Mouse (Mus musculus): Measurements from ENCODE around the gene Isg20.
A peak's percentile ranks its signal among the peaks of the same experiment; 100 is the strongest.

Gene Isg20

DNA sequence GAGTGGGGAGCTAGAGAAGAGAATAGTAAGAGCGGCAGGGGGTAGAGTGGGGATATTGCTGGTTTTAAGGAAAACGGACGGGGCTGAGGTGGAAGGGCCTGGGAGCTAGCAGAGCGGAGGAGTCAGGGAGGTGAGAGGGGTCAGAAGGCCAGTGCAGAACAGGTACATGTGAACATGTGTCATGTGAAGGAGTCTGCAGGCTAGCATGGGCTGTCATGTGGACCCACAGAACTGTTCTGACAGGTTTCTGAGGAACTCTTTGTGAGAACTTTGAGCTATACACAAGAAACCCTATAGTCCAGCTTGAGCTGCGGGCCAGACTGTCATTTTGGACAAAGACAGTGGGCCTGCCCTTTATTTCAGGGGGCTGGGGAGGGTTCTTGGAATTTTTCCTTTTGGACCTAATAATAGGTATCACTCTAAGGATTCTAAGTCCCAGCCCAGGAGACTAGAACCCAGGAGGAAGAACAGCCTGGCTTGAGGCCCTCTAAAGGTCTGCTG lies at the start of gene Isg20:
Isg20 (plus strand) TSS at position 451 of the 501 bp plus-strand sequence.
- DNase-seq (ENCODE audit: extremely low read depth, low read depth) = no peak

DNA sequence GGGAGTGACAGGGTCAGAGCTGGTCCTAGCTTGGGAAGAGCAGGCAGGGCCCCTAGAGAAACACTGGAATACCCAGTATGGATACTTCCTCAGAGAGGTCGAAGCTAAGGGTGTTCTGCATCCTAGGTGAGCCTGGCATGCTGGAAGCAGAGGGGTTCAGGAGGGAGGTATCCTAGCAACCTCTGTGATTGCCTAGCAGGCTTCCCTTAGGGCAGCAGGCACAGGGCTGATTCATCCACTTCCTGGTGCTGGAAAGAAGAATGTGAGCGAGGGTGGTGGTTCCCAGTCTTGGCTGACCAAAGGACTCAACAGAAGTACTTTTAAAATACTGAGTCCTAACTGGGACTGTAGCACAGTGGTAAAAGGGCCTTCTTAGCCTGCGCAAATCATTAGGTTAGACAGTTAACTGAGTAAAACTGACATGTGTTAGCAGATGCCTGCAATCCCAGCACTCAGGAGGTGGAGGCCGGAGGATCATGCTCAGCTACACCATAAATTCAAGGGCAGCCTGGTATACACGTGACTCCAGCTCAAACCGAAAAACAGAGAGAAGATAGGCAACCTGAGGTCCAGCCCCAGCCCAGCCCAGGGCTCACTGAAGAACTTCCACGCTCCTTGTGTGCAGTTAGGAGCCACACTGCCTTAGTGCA lies 49.3 kb upstream of the Isg20 start:
- DNase-seq (ENCODE audit: extremely low read depth, low read depth) = no peak

DNA sequence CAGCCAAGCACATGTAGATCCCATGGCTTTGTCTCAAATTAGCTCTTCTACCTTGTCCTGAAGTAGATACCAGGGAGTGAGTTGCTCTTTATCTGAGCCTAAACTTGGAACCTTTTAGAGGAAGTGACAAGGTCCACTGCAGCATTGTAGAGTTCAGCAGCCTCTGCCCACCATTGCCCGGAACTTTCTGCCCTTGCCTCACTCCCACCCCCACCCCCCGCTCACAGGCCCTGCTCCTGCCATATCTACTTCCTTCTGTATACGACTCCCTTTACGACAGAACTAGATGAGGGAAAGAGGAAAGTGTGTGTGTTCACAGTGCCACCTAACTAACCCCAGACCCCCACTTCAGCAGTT lies 48.8 kb upstream of the Isg20 start:
- no peak for DNase-seq (ENCODE audit: extremely low read depth, low read depth)

DNA sequence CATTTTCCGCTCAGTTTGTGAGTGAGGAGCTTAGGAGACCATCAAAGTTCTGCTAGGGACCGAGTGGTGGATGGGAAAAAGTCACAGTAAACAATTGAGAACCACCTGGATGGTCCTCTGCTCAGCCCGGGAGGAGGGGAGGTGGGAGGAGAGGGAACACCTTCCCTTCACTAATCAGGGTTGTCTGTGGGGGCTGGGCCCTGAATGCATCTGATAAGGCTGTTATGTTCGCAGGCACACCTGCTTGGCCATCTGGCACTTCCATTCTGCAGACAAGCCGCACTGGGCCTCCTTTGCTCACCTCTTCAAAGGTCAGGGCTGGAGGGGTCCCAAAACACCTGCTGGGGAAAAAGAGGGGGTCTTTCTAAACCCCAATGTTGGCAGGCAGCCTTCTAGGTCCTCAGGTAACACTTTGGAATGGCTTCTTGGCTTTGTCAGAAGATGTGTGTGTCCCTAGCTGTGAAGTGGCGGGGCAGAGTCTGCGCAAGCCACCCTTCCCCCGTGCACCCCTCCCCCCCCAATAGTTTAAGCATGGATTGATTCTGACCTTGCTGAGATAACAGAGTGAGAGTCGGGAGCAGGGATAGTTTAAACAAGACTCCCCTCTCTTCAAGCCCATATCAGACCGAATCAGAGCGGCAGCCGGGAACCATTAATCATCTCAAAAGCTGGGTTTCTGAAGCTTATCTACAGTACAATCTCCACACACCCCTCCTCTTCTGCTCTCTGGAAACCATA lies 47.8 kb upstream of the Isg20 start:
- DNase-seq (ENCODE audit: extremely low read depth, low read depth) = no peak

DNA sequence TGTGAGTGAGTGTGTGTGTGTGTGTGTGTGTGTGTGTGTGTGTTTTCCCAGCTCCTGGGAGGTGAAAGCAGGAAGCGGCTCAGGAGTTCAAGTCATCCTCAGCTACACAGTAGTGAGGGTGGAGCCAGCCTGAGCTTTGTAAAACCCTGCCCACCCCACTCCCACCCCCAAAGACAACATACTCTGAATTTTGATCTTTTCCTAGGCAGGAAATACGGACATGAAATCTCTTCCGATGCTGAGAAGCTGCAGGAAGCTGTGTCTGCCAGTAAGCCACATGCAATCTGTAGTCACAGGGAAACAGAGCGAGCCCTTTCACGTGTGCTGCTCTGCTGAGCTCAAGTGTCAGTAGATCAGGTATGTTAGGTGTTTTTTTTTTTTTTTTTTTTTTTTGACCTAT lies 44.5 kb upstream of the Isg20 start:
- DNase-seq (ENCODE audit: extremely low read depth, low read depth) = no peak

DNA sequence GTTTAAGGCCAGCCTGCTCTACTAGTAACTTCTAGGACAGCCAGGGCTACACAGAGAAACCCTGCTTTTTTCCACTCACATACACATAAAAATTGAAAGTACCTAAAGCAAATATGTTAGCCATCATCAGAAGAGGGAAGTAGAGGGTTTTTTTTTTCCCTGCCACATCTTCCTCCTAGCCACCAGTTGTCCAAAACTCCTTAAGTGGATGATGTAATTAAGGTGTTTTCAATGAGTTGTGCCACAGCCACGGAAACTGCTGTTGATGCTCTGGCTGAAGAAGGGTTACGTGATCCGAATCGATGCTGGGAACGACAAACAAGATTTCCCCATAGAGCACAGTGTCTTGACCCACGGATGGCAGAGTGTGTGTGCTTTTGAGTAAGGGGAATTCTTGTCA lies 40.9 kb upstream of the Isg20 start:
- DNase-seq (ENCODE audit: extremely low read depth, low read depth) = no peak

DNA sequence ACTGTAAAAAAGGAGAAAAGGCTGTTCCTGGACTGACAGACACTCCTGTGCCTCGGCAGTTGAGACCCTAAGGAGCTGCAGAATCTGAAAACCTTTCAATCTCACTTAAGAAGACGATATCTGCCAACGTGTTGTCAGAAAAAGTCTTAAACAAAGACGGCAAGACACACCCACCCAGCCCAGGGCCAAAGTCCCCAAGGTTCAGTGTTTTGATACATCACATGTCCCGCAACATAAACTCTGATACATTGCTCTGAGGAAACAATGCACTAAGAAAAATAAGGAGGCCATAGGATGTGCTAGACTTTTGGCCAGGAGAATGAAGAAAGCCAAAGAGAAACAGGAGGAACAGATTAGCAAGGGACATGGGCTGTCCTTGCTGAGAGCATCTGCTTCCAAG lies 40.4 kb upstream of the Isg20 start:
- no peak for DNase-seq (ENCODE audit: extremely low read depth, low read depth)

DNA sequence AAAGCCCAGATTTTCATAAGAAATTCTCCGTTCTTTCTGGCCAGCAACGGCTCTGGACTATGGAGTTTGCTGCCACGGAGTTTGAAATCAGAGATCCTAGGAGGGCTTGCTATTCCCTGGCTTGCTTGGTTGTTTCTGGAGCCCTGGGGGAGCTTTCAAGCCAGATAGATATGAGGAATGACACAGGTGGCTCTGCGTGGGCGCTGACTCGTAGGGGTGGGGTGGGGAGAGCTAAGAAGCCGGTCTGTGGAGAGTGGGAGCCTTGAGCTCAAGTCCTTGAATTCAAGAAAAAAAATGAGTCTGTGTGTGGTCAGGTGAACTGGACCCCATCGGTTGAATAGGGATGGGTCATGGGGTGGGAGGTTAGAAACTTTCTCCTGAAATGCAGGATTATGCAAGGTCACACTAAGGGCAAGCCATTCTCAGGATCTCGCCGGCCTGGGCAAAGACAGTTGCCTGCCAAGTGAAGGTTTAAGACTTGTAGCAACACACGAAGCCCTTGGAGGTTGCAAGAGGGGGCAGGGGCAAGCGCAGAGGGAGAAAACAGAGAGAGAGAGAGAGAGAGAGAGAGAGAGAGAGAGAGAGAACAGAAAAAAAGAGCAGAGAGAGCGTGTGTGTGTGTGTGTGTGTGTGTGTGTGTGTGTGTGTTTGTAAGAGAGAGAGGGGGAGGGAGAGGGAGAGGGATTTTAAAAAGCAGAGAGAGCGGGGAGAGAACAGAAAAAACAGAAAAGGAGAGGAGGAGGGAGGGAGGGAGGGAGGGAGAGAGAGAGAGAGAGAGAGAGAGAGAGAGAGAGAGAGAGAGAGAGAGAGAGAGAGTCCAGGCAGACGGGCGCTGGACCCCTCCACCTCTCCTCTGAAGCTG lies 31.4 kb upstream of the Isg20 start:
- no peak for DNase-seq (ENCODE audit: extremely low read depth, low read depth)

DNA sequence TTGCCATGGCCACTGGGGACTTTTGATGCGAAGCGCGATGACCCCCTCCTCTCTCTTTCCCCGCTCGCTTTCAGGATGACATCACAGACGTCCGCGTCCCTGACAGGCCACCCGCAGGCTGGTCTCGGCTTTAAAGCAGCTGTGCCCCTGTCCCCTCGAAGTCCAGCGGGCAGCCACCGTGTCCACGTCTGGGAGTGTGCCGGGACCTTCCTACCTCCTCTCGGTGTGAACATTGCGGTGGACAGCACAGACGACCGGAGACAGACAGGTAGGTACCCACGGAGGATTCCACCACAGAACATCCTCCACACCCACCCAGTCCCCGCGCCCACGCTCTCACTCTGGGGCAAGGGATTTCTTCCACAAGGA lies 30.8 kb upstream of the Isg20 start:
- no peak for DNase-seq (ENCODE audit: extremely low read depth, low read depth)

DNA sequence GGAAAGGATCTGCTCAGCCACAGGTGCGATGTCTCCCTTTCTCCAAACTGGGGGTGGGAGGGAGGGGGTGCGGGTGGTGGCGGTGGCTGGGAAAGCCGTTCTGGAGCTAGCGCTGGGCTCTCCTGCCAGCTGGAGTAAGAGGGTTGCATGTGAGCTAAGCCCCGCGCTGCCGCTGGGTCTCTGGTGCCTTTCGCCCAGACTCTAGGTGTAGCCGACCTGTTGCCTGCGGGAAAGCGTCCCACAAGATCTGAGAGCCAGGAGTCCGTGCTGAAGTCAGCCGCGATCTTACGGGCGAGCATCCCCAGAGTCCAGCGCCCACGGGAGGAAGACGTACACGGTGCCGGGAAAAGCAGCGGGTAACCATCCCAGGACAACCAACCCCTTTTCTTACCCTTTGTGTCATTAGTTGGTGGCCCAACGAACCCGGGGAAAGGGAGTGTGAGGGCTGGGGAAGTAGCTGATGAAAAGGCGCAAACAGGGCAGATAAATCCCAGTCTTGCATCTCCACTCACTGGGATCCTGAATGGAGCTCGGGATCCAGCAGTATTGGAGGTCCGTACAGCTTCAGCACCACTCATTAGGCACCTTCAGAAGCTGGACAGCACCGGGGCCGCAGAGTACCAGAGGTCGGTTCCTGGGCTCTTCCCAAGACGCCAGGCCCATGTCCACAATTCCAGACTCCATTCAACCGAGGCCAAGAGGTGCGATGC lies 30.1 kb upstream of the Isg20 start:
- no peak for DNase-seq (ENCODE audit: extremely low read depth, low read depth)

DNA sequence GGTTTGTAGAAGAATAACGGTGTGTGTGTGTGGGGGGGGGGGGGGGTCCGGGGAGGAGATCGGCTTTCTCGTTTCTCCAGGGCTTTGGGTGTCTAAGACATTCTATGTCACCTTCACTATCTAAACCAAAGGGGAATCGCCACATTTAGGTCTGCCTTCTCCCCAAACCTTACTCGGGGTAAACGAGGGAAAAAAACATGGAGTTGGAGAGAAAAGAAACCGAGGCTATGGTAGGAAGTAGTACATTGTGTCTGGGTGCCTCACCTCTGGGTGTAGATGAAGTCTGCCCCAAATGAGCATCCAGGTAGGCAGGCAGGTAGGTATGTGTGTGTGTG lies 29.5 kb upstream of the Isg20 start:
- no peak for DNase-seq (ENCODE audit: extremely low read depth, low read depth)

DNA sequence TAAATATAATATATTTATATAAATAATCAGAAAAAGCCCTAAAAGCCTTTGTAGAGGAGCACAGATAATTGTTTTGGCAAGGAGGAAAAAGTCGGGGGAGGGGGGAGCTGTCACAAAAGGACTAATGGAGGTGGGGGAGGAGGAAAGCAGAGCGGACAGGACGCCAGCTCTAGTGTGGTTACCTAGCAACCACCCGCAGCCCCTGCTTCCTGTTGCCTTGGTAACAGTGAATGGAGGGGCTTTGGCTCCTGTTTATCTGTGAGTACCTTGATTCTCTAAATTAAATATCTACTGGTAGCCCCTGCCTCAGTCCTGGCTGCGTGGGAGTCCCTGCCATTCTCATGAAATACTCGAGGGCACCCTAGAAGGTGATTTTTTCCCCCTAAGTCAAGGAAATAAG lies 29.1 kb upstream of the Isg20 start:
- no peak for DNase-seq (ENCODE audit: extremely low read depth, low read depth)

DNA sequence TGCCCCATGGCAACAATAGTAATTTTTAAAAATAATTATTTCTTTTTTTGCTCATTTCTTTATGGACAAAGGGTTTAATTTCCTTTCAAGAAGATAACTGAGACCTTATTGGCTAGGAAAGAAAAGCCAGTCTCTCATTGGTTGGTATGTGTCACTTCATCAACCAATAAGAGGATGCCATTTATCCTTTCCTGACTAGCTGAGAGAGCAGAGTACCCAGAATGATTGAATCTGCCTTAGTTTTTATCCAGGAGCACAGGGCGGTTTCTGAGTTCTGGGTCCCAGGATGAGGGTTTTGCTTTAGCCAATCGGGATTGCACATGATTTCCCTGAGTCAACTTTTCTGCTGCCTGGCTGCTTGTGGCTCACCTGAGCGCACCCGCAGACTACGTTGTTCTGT lies 27.8 kb upstream of the Isg20 start:
- no peak for DNase-seq (ENCODE audit: extremely low read depth, low read depth)

DNA sequence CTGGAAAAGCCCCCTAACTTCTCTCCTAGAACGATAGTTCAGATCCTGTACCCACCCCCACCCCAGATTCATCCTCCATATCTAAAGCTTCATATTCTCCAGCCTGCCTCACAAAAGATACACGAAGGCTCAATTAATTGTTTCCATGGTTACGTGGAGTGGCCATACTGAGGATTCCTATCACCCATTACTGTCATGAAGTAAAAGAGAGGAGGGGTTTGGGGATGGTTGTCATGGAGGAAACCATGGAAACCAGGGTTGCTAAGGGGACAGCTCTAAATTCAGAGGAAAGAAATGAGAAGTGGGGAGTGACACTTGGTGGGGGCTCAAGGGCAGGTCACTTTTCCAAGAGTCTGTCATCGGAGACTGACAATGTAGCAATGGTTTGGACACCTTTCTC lies 26.7 kb upstream of the Isg20 start:
- DNase-seq (ENCODE audit: extremely low read depth, low read depth) = no peak

DNA sequence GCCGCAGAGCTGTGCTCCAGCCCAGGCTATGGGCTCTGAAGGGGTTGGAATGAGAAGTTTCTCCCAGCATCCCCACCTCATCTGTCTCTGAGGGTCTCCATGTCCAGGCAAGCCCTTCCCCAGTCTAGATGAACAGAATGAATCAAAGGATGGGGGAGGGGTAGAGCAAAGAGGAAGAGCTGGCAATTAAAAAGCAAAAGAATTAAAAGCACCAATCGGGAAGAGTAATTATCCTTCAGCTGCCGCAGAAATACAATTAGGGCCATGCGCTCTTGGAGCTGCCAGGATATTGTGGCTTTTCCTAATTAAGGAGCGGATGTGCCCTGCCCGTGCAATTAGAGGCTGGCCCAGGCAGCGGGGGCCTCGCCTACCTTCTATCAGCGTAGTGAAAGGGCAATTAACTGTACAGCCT lies 25.8 kb upstream of the Isg20 start:
- DNase-seq (ENCODE audit: extremely low read depth, low read depth) = no peak

DNA sequence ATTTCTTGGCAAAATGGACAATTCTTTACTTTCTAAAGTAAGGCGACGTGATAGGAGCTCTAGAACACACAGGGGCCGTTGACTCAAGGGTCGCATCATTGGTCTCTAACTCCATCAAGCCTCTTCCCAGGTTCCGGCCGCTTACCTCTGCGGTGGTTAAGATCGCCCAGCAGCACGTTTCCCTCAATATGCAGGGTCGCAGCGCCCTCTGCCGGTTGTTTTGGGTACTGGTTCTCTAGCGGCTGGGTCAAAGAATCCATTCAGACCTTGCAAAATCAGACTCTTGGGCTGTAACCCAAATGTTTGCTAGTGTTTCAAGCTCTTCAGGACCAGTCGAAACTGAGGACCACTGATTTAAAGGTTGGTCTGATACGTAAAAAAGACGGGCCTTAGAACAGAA lies 22.6 kb upstream of the Isg20 start:
- DNase-seq (ENCODE audit: extremely low read depth, low read depth) = no peak

DNA sequence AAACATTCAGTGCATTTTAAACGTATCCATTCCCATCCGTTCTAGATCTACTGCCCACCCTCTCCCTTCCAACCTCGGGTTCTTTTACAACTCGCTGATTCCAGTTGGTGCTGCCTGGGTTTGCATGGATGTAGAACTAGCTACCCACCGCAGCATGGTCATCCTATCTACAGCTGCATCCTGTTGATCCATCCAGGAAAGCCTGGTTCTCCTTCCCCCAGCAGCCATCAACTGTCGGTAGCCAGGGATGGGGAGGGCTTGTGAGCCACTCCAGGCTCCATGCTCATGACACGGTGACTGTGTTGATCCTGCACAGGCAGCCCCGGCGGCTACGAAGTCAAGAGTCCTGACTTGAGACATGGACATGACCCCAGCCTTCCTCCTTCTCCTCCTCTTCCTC lies 19.3 kb upstream of the Isg20 start:
- DNase-seq (ENCODE audit: extremely low read depth, low read depth) = no peak

DNA sequence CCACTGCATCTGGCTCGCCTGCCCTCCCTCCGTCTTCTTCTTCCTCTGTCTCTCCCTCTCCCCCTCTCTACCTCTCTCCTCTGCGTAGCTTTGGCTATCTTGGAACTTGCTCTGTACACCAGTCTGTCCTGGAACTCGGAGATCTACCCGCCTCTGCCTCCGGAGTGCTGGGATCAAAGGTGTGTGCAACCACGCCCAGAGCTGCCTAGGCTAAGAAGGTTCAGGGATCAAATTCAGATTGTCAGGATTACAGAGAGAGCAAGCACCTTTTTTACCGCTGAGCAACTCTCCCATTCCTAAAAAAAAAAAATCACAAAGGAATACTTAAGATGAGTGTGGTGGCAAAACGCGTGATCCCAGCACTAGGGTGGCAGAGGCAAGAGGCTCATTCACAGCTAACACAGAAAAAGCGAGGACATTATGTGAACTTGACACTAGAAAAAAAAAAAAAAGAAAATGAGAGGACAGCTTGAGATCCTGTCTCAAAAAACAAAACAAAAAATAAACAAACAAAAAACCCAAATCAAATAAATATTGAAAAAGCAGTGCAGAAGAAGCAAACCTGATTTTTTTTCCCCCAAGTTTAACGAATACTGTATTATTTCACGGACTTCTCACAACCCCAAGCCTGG lies 18.1 kb upstream of the Isg20 start:
- DNase-seq (ENCODE audit: extremely low read depth, low read depth) = no peak

DNA sequence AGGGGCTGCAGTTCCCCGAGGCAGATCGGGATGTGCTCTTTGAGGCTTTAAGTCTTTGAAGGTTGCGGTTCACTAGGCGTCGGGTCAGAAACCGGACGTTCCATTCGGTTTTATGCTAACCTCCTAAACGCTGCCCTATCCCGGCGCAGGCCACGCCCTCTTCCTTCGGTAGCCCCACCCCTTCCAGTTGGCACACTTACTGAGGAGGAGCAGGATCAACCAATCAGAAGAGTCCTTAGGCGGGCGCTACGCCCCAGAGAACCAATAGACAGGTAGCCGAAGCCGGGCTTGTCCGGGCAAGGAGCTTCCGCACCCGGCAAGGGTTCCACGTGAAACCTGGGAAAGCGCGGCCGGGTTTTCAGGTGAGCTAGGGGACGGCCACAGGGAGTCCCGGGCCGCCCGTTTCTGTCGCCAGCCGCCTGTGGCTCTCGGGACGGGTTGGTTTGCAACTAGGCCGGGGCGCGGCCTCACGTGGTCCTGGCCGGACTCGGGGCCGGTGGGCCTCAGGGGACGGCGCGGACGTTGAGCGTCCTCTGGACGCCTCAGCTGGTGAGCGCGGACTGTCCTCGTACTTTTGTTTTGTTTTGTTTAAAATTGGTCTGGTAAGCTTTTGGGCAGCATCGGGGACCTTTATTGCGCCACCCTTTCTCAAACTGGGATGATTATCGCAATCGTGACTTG lies 17.4 kb upstream of the Isg20 start, which contains the start of gene Aen:
Aen (plus strand) TSS at position 202 of the 681 bp plus-strand sequence.
- peak; percentile 98 for DNase-seq (ENCODE audit: extremely low read depth, low read depth)

DNA sequence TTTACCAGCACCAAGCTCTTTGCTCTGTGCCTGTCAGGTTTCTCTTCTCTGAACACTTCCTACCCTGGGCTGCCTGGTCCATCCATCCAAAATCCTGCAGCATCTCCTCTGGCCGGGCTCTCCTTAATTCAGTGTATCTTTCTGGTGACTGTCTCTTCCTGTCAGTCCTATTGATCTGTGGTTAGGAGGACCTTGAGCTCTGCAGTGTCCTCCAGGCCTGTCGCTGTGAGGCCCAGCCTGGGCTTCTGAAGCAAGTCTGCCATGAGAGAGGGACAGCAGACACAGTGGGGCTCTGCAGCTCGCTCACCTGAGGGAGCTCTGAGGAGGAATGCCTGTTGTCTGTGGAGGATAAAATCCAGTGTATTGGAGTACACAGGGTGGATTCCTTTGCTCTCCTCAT lies 15.7 kb upstream of the Isg20 start:
- DNase-seq (ENCODE audit: extremely low read depth, low read depth) = no peak

Data from MEL-GATA-1-ER (cell line).